In the genomic region with DNA sequence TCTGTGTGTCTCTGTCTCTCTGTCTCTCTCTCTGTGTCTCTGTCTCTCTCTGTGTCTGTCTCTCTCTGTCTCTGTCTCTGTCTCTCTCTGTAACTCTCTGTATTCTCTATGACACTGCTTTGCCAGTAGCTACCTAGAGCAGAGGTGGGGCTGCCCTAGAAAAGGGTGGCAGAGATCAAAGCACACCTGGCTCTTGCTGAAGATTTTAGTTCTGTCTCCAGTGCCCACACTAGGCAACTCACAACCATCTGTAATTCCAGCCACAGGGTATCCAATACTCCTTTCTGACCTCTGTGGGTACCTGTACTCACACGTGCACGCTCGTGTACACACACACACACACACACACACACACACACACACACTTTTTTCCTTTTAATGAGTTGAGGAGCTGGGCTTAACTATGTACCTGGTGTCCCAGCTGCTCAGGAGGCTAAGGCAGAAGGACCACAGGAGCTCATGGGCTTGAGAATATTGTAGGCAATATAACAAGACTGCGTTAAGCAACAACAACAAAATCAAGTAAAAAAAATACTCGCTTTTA, we compare ENCODE assay signal across 16 mouse cellular contexts. TPM values are rescaled to one million over a fixed set of nuclear protein-coding genes. Genes with fewer than 3 reads are reported as not detected.
"Had no signal": no experiment of that assay in that cellular context is flagged by ENCODE, and none has a peak within 500 bp of the region (broad histone marks: within the 10 kb centered on the region; RNA-seq: fewer than 3 reads in every experiment).

No protein-coding gene starts in this region.

- H3K9me3 ChIP-seq: limb, embryonic 12.5 days; megakaryocyte, embryonic 14.5 days; midbrain, embryonic 15.5 days; neural tube, embryonic 13.5 days had no signal

- H3K4me3 ChIP-seq: layer of hippocampus, adult 2 months; limb, embryonic 12.5 days; megakaryocyte, embryonic 14.5 days; midbrain, embryonic 15.5 days; neural tube, embryonic 13.5 days had no signal

- H3K27ac ChIP-seq: layer of hippocampus, adult 2 months; limb, embryonic 12.5 days; liver, embryonic 14.5 days; midbrain, embryonic 15.5 days had no signal

- H3K27me3 ChIP-seq: midbrain, embryonic 15.5 days had no signal

- H3K36me3 ChIP-seq: limb, embryonic 12.5 days; midbrain, embryonic 15.5 days; neural tube, embryonic 13.5 days had no signal

- DNase-seq: kidney, adult 11 months; kidney, adult 9 months; kidney, postnatal 10 days; kidney, postnatal 4 days; liver; lung, adult 2 months; lung, postnatal 4 days; right cerebral cortex, postnatal 14 days had no signal

RNA-seq across cellular contexts. Expression of gene Zpbp2, which starts 55.6 kb away (rescaled TPM):
- polyA plus RNA-seq: limb, embryonic 12.5 days; neural tube, embryonic 13.5 days; small intestine, adult 2 months; stomach, embryonic 14.5 days had no signal
